Mouse (Mus musculus): ENCODE results near the gene Fam228b.

DNA sequence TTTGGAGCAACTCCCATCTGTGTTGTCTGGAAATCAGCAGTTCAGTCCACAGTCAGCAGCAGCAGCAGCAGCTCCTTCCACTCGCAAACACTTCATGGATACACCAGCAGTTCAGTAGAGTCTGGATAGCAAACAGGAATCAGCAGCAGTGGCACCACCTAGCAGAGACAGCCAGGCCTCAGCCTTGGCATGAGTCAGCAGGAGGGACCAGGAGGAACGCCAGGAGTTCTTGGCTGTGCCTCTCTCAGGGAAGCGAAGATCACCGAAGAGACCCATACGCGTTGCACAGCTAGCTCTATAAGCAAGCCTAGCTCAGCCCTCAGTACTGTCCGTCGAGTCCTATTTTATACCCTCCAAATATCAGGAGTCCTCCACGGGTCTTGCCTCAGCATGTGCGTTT, 24.6 kb downstream of the Fam228b start:
- TF ChIP-seq POLR2A (IDR thresholded peaks at IDR 0.05; ENCODE audit: borderline replicate concordance, insufficient read depth, low read length) (no peak), CTCF (IDR thresholded peaks at IDR 0.05; ENCODE audit: borderline replicate concordance, insufficient read depth, low read depth, low read length) (no peak)

Measured in cerebellum, adult 2 months (tissue).